Mouse (Mus musculus): ENCODE measurements around the gene Gabpb1. TPM values are rescaled to one million over a fixed set of nuclear protein-coding genes. Genes with fewer than 3 reads are reported as not detected.
"Not testable (repeated sequence)": the region's sequence is repeated elsewhere in the genome, so short reads cannot be mapped to it uniquely, and the experiment has no call there.

Gene Gabpb1
- total RNA-seq, 2 experiments from 2014 or later = 25.7 to 30.0 TPM

GRCm38 (mm10) chr2:126635939-126636823 lies 40.0 kb downstream of the Gabpb1 start:
- peak; percentile 57 for DNase-seq

DNA sequence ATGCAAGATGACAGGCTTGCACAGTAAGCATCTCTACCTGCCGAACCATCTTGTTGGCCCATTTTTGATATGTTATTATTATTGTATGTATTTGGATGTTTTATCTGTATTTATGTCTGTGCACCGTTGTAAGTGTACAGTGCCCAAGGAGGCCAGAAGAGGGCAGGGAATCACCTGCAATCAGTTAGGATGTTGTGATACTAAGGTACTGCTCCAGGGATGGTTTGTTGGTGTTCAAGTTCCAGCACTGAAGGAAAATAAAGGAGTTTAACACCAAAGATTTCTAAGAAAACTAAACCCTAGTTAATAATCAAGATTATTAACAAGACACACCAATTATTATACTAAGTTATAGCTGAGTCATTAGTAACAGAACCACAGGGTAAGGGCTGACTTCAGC lies 43.0 kb downstream of the Gabpb1 start:
- DNase-seq = no peak

DNA sequence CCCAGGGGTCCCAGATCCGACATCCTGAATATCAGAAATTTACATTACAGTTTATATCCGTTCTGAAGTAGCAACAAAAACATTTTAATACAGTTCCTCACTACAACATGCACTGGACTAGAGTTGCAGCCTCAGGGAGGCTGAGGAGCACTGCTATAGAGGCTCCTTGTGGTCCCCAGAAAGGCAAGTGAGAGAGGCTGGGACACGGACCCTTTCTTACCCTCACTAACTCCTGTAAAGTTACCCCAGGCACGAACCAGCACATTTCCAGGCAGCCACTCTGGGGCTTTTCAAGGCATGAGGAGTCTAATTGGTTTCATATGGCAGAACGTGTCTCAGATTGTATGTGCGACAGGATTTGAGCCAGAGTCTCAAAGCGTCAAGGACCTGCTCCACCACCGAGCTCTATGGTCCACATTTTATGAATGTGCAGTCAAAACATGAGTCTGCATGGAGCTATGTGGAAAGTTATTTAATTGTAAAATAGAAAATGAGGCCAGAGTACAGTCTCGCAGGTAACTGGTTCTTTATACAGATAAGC lies 47.6 kb downstream of the Gabpb1 start:
- DNase-seq = no peak

DNA sequence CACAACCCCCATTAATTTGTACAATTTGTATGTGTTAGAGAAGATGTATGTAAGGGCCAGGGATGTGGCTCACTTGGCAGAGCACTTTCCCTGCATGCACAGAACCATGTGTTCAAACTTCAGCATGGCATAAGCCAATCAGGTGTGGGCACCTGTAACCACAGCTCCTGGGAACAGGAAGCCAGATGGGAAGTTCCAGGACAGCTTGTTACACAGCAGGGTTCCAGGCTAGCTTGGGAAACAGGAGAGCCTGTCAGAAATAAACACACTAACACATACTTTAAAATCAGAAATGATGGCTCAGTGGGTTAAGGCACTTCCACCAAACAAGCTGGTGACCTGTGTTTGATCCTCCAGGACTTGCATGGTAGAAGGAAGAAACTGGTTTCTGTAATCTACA lies 53.0 kb downstream of the Gabpb1 start:
- DNase-seq = no peak

GRCm38 (mm10) chr2:126622455-126622854 lies 53.7 kb downstream of the Gabpb1 start:
- DNase-seq = no peak

- no peak for DNase-seq
Observed at GRCm38 (mm10) chr2:126619249-126619704, 56.9 kb downstream of the Gabpb1 start, which contains the start of gene Hdc. TSS of gene Hdc (minus strand) at chr2:126619299.

DNA sequence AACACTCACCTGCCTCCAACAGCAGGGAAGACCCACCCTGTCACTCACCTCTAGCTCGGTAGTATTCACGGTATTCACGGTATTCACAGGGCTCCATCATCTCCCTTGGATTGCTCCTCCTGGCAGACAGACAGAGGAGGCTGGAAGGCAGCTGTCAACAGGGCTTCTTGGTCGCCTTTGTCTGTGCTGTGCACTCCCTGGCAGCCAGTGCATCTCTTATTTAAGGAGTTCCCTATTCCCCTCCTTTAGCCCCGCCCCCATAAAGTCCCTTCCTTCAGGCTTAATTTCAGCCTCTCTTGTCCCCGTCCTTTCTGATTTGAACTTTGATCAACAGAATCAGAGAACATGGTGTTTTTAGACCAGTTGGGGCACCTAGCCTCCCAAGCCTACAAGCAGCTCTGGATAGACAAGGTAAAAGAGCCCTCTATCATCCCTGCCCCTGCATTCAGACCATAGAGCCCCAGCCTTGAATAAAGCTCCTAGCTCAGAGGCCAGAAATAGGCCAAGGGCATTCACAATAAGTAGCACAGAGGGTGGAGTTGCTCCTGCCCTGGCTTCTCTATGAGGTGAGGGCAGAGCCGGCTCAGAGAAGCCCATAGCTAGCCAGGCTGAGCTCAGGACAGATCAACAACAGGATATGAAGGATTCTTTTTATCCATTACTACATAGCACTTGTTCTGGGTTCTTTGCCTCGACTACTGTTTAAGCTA lies 57.5 kb downstream of the Gabpb1 start:
- peak; percentile 21 for DNase-seq

DNA sequence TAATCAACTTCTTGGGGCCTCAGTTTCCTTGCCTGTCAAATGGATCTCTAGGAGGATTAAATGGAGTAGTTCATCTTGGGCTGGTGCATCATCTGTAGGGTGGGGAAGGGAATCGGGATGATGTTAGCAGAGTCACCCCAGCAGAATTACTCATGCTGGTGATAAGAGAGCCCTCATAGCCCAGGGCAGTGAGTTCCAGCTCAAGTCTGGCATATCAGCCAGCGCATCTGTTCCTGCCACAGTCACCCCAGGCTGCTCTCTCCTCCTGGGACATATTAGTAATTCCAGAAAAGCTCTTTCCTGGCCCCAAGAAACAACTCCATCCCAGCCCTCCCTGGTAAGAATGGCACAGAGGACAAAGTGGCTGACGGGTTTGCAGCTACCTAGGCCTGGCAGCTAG lies 60.8 kb downstream of the Gabpb1 start:
- no peak for DNase-seq

GRCm38 (mm10) chr2:126609600-126609999 lies 66.5 kb downstream of the Gabpb1 start:
- not testable (repeated sequence) for DNase-seq

DNA sequence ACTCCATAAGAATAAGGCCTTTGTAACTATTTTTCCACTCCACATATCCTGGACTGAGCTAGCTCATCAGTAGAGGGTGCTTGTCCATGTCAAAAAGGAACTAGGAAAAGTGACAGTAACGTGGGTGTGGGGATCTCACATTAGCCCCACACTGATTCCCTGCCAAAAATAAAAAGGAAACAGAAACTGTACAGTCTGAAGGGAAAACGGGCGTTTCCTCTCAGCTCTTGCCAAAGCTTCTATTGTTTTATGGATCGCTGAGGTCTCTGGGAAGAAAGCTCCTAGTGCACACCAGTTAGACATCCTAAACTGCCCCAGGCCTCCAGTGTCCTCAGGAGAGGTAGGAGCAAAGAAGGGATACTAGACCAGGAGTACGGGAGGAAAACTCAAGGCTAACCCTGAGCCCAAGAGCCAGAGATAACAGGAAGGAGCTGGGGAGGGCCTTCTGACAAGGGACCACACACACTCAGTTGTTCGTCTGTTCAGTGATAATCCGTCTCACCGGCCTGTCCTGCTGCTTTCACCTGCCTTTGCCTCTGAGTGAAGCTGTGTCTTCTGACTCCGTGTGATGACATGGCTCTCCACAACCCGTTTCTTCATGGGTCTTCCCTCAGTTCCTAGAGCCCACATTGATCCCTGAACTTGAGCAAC lies 68.5 kb downstream of the Gabpb1 start:
- peak; percentile 20 for DNase-seq

GRCm38 (mm10) chr2:126606688-126607062 lies 69.5 kb downstream of the Gabpb1 start:
- DNase-seq = no peak

DNA sequence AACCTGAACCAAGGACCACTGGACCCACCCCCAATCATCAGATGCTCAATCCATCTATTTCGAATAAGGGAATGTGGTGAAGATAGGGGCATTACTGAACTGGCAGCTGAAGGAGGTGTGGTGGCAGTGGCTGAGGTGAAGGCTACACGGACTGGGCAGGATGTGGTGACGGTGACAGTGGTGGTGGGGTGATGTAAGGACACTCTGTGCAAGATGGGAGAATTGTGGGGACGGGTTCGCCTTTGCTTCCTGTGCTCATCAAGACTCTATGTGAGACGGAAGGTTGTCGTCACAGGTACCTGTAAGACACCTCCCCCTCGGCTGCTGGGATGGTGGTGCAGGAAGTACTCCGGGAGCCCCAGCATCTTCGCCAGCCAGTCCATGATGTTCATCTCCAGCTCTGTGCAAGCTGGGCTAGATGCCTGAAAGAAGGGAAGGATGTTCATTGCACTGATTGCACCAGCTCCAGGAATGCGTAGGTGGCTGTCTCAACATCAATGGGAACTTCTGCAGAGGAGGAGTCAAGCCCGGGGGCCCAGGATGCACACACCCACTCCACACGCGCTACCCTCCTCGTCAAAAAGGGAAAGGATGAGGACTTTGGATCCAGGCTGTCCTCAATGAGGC lies 70.0 kb downstream of the Gabpb1 start:
- DNase-seq = no peak

DNA sequence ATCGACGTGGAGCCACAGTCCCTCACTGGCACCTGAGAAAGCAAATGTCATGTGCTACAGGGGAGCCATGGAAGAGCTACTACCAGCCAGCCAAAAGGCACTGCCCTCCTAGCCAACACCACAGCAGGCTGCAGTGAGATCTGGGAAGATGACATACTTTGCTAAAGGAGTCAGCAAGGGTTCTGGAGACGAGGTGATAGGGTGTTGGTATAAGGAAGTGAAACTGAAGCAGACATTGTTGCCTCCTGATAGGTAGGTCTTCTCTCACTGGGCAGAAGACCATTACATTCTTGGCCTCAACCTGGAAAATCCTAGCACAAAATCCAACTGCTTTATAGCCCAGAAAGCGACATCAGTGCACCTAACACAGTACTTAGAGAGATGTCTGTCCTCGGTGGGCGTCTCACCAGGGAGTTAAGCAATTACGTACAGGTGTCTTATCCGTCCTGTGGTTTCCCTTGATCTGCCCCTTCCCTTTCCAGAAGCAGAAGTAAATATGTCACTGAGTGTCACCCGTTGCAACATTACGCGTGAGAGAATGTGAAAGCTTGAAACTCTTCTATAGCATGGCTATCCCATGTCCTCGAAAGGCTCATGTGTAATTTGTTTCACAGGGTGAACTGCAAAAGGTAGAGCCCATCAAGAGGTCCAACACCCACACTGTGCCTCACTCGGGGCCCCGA lies 74.1 kb downstream of the Gabpb1 start:
- DNase-seq = no peak

GRCm38 (mm10) chr2:126600533-126600932 lies 75.6 kb downstream of the Gabpb1 start:
- DNase-seq = no peak

DNA sequence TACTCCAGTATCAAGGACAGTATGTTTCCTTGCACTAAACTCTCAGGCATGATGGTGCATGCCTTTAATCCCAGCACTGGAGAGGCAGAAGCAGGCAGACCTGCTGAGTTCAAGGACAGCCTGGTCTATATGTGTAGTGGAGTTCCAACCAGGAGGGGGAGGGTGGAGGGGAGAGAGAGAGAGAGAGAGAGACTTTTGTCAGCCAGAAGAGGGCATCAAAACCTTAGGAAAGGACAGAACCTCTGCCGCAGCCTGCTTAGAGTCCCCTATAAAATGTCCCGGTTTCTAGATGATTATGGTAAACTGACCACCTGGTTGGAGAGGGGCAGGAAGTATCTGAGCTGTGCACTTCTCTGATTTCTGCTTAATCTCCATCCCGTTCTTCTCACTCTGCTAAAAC lies 77.1 kb downstream of the Gabpb1 start:
- DNase-seq = peak; percentile 27

DNA sequence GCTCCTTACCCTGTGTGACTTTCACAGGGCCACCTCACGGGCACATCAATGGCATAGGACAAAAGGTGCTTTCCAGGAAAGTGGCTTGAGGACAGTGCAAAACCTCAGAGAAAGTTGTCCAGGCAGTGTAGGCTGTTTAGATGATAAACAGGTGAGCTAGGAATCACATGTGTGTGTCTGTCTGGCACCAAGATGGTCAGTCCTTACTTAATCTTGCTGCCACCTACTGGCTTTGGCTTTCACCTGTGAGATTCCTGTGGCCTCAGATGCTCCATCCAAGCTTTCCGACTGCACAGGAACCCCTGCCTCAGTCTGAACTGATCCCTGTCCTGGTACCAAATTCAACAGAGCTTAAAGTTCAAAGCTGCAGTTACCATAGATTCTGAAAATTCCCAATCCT lies 77.8 kb downstream of the Gabpb1 start:
- no peak for DNase-seq

GRCm38 (mm10) chr2:126597279-126598241 lies 78.6 kb downstream of the Gabpb1 start:
- no peak for DNase-seq

GRCm38 (mm10) chr2:126596347-126597072 lies 79.6 kb downstream of the Gabpb1 start:
- no peak for DNase-seq

- DNase-seq = peak; percentile 75
Observed at GRCm38 (mm10) chr2:126593831-126594610, 82.1 kb downstream of the Gabpb1 start.

Measured in heart, postnatal 4 days (tissue).